Mouse (Mus musculus): ENCODE measurements around the gene Rsrp1. TPM values are rescaled to one million over a fixed set of nuclear protein-coding genes. Genes with fewer than 3 reads are reported as not detected.

The Rsrp1 gene
- polyA plus RNA-seq, 1 experiment: 541 TPM

GRCm38 (mm10) chr4:134975261-134975928 lies 52.0 kb downstream of the Rsrp1 start:
- peak; percentile 88 for DNase-seq (ENCODE audit: low read depth)

GRCm38 (mm10) chr4:134975929-134976308 lies 52.5 kb downstream of the Rsrp1 start:
- no peak for TF ChIP-seq POLR2A (IDR thresholded peaks at IDR 0.05; ENCODE audit: borderline replicate concordance, extremely low read depth, insufficient read depth, insufficient read length, poor library complexity, severe bottlenecking)
- no peak for TF ChIP-seq CTCF (IDR thresholded peaks at IDR 0.05; ENCODE audit: borderline replicate concordance, extremely low read depth, insufficient read depth, insufficient read length)
- DNase-seq (ENCODE audit: low read depth): no peak

More at GRCm38 (mm10) chr4:134975261-134975928, 52.0 kb downstream of the Rsrp1 start:
- TF ChIP-seq POLR2A (IDR thresholded peaks at IDR 0.05; ENCODE audit: borderline replicate concordance, extremely low read depth, insufficient read depth, insufficient read length, poor library complexity, severe bottlenecking) (no peak), CTCF (IDR thresholded peaks at IDR 0.05; ENCODE audit: borderline replicate concordance, extremely low read depth, insufficient read depth, insufficient read length) (peak; percentile 52; the same call in 1 of the 2 replicates)

Other genes starting within 250 kb of the Rsrp1 start
- 5.0 and 10.7 TPM in 2 replicates for gene Man1c1, start 219.3 kb upstream of the Rsrp1 start, polyA plus RNA-seq (2012; rRNA removed)
- 1.7 and 2.7 TPM in 2 replicates for gene Ldlrap1, start 155.6 kb upstream of the Rsrp1 start, polyA plus RNA-seq (2012; rRNA removed)
- gene Maco1, start 70.2 kb upstream of the Rsrp1 start, polyA plus RNA-seq (2012; rRNA removed): 59.2 and 79.2 TPM in 2 replicates
- gene Rhd, start 59.1 kb upstream of the Rsrp1 start, polyA plus RNA-seq (2012; rRNA removed): 0.53 and 0.57 TPM in 2 replicates
- 132 and 143 TPM in 2 replicates for gene Tmem50a, start 8.6 kb upstream of the Rsrp1 start, polyA plus RNA-seq (2012; rRNA removed)
- gene Syf2, start 7.3 kb downstream of the Rsrp1 start, polyA plus RNA-seq (2012; rRNA removed): 50.4 and 51.7 TPM in 2 replicates
- 0.40 and 0.64 TPM in 2 replicates for gene Runx3, start 197.1 kb downstream of the Rsrp1 start, polyA plus RNA-seq (2012; rRNA removed)

Data from brain, embryonic 14.5 days (tissue).